Mouse (Mus musculus): ENCODE data around the gene Rap1a. TPM values are rescaled to one million over a fixed set of nuclear protein-coding genes. Genes with fewer than 3 reads are reported as not detected.

Gene Rap1a
- total and polyA plus RNA-seq, 3 experiments, result 32.3 to 64.5 TPM; not detected in 1

Other genes starting within 250 kb of the Rap1a start
- gene Ddx20, start 113.8 kb downstream of the Rap1a start, total RNA-seq (2012; rRNA removed), result 37.3 and 38.0 TPM in 2 replicates
- gene Ddx20, start 113.8 kb downstream of the Rap1a start, polyA plus RNA-seq (2012; ENCODE audit: insufficient read depth in 1 of 2, insufficient read length in 2 of 2, low read depth in 1 of 2, low replicate concordance in 2 of 2, missing spikeins in 1 of 2), result 10 to 100 TPM; 31.6 to 66.8 TPM
- 0.20 and 0.39 TPM in 2 replicates for gene Inka2, start 96.7 kb downstream of the Rap1a start, total RNA-seq (2012; rRNA removed)
- gene Inka2, start 96.7 kb downstream of the Rap1a start, polyA plus RNA-seq (2012; ENCODE audit: insufficient read depth in 1 of 2, insufficient read length in 2 of 2, low read depth in 1 of 2, low replicate concordance in 2 of 2, missing spikeins in 1 of 2), result under 1 TPM in 1 of 2 experiments, not detected in 1; 0.61 TPM
- gene Adora3, start 69.5 kb upstream of the Rap1a start, total RNA-seq (2012; rRNA removed), result 0.36 and 0.42 TPM in 2 replicates
- under 1 TPM in 1 of 2 experiments, not detected in 1; 0.65 TPM for gene Adora3, start 69.5 kb upstream of the Rap1a start, polyA plus RNA-seq (2012; ENCODE audit: insufficient read depth in 1 of 2, insufficient read length in 2 of 2, low read depth in 1 of 2, low replicate concordance in 2 of 2, missing spikeins in 1 of 2)
- gene Tmigd3, start 69.6 kb upstream of the Rap1a start, total RNA-seq (2012; rRNA removed), result 0.27 and 0.39 TPM in 2 replicates
- under 1 TPM in 1 of 2 experiments, not detected in 1; 0.36 TPM for gene Tmigd3, start 69.6 kb upstream of the Rap1a start, polyA plus RNA-seq (2012; ENCODE audit: insufficient read depth in 1 of 2, insufficient read length in 2 of 2, low read depth in 1 of 2, low replicate concordance in 2 of 2, missing spikeins in 1 of 2)
- 2.8 and 5.9 TPM in 2 replicates for gene I830077J02Rik, start 131.3 kb upstream of the Rap1a start, total RNA-seq (2012; rRNA removed)
- gene I830077J02Rik, start 131.3 kb upstream of the Rap1a start, polyA plus RNA-seq (2012; ENCODE audit: insufficient read depth in 1 of 2, insufficient read length in 2 of 2, low read depth in 1 of 2, low replicate concordance in 2 of 2, missing spikeins in 1 of 2), result 1 to 10 TPM in 1 of 2 experiments, not detected in 1; 9.4 TPM
- 103 and 116 TPM in 2 replicates for gene Wdr77, start 158.0 kb upstream of the Rap1a start, total RNA-seq (2012; rRNA removed)
- 100 to 1,000 TPM in 1 of 2 experiments, not detected in 1; 204 TPM for gene Wdr77, start 158.0 kb upstream of the Rap1a start, polyA plus RNA-seq (2012; ENCODE audit: insufficient read depth in 1 of 2, insufficient read length in 2 of 2, low read depth in 1 of 2, low replicate concordance in 2 of 2, missing spikeins in 1 of 2)
- 309 and 313 TPM in 2 replicates for gene Atp5f1, start 158.8 kb upstream of the Rap1a start, total RNA-seq (2012; rRNA removed)
- 100 to 1,000 TPM in 1 of 2 experiments, not detected in 1; 344 TPM for gene Atp5f1, start 158.8 kb upstream of the Rap1a start, polyA plus RNA-seq (2012; ENCODE audit: insufficient read depth in 1 of 2, insufficient read length in 2 of 2, low read depth in 1 of 2, low replicate concordance in 2 of 2, missing spikeins in 1 of 2)
- 0.62 and 0.65 TPM in 2 replicates for gene Ovgp1, start 172.4 kb upstream of the Rap1a start, total RNA-seq (2012; rRNA removed)
- 1 to 10 TPM in 1 of 2 experiments, not detected in 1; 2.2 TPM for gene Ovgp1, start 172.4 kb upstream of the Rap1a start, polyA plus RNA-seq (2012; ENCODE audit: insufficient read depth in 1 of 2, insufficient read length in 2 of 2, low read depth in 1 of 2, low replicate concordance in 2 of 2, missing spikeins in 1 of 2)
- not detected in 2 replicates for gene Pifo, start 213.3 kb upstream of the Rap1a start, total RNA-seq (2012; rRNA removed)
- not detected for gene Pifo, start 213.3 kb upstream of the Rap1a start, polyA plus RNA-seq (2012; ENCODE audit: insufficient read depth in 1 of 2, insufficient read length in 2 of 2, low read depth in 1 of 2, low replicate concordance in 2 of 2, missing spikeins in 1 of 2)
- gene Chil5, start 231.5 kb upstream of the Rap1a start, total RNA-seq (2012; rRNA removed), result not detected in 2 replicates
- not detected for gene Chil5, start 231.5 kb upstream of the Rap1a start, polyA plus RNA-seq (2012; ENCODE audit: insufficient read depth in 1 of 2, insufficient read length in 2 of 2, low read depth in 1 of 2, low replicate concordance in 2 of 2, missing spikeins in 1 of 2)

Measured in MEL (cell line).